Mouse (Mus musculus) megakaryocyte, embryonic 14.5 days (primary cell): Measurements from ENCODE around the gene Osbpl6. TPM values are rescaled to one million over a fixed set of nuclear protein-coding genes. Genes with fewer than 3 reads are reported as not detected.

Source experiments
- H3K27me3 ChIP-seq: replicated peaks from 2 replicates; pipeline ENCODE3; 2012; ENCODE audit warnings: inconsistent platforms
- H3K36me3 ChIP-seq: replicated peaks from 2 replicates; pipeline ENCODE3; 2012; ENCODE audit warnings: low read length, inconsistent platforms, mixed read lengths
- H3K4me1 ChIP-seq: 2 replicates; pipeline ENCODE4 v1.6.1; 2012; ENCODE audit warnings: inconsistent platforms
- H3K4me3 ChIP-seq: replicated peaks from 2 replicates; pipeline ENCODE3; 2012; ENCODE audit warnings: moderate library complexity, mild to moderate bottlenecking, inconsistent platforms
- H3K9me3 ChIP-seq: 2 replicates; pipeline ENCODE4 v1.6.1; 2012; ENCODE audit warnings: inconsistent platforms
- FLI1 ChIP-seq: IDR thresholded peaks from 2 replicates; pipeline ENCODE4 v1.6.1; 2012; ENCODE audit warnings: low read length, inconsistent platforms, mixed read lengths
- GATA1 ChIP-seq: IDR thresholded peaks from 3 replicates; pipeline ENCODE4 v1.6.1; 2012; ENCODE audit warnings: mixed read lengths, low read length, inconsistent platforms, borderline replicate concordance
- polyA plus RNA-seq: library from polyadenylated mRNA; stranded (reverse); fragments of >175 nt; gene quantifications from 2 replicates; pipeline ENCODE4 v1.2.3, GENCODE M21; 2012; ENCODE audit warnings: low replicate concordance; ENCODE audit not compliant: insufficient read depth

The Osbpl6 gene
- polyA plus RNA-seq, 1 experiment, result not detected

DNA sequence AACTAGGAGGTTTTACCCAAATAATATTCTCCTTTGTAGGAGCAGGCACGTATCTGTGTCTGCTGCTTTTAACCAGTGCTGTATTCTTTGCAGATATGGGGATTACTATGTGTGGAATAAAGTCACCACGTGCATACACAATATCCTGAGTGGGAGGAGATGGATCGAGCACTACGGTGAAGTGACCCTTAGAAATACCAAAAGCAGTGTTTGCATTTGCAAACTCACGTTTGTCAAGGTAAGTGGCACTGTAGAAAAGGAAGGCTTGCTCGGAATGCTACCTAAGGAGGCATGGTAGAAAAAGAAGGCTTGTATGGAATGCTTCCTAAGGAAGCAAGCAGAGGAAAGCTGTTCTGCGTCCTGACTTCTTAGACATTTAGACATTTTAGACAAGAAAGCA is 183.9 kb downstream of the Osbpl6 start:
- Histone ChIP-seq H3K27me3 (no peaks in the 10 kb centered on the region), H3K9me3 (no peaks in the 10 kb centered on the region), H3K36me3 (no peaks in the 10 kb centered on the region), H3K4me1 (no peaks in the 10 kb centered on the region), H3K4me3 (no peak overlapping the region)
- TF ChIP-seq FLI1 (no peak), GATA1 (no peak)

GRCm38 (mm10) chr2:76592401-76592924 is 186.2 kb downstream of the Osbpl6 start:
- no peaks in the 10 kb centered on the region for H3K9me3 ChIP-seq
- no peaks in the 10 kb centered on the region for H3K36me3 ChIP-seq
- H3K27me3 ChIP-seq, result no peaks in the 10 kb centered on the region
- H3K4me1 ChIP-seq, result no peaks in the 10 kb centered on the region
- no peak overlapping the region for H3K4me3 ChIP-seq
- TF ChIP-seq GATA1, result no peak
- no peak for TF ChIP-seq FLI1

- Histone ChIP-seq H3K27me3 (no peaks in the 10 kb centered on the region), H3K9me3 (no peaks in the 10 kb centered on the region), H3K36me3 (no peaks in the 10 kb centered on the region), H3K4me3 (no peak overlapping the region), H3K4me1 (no peaks in the 10 kb centered on the region)
- TF ChIP-seq FLI1, result no peak
- no peak for TF ChIP-seq GATA1
Measured at GRCm38 (mm10) chr2:76597521-76597920, 191.2 kb downstream of the Osbpl6 start.

GRCm38 (mm10) chr2:76599214-76599613 is 192.9 kb downstream of the Osbpl6 start:
- no peaks in the 10 kb centered on the region for H3K9me3 ChIP-seq
- no peaks in the 10 kb centered on the region for H3K27me3 ChIP-seq
- TF ChIP-seq GATA1 (no peak), FLI1 (no peak)
- no peaks in the 10 kb centered on the region for H3K36me3 ChIP-seq
- H3K4me1 ChIP-seq, result no peaks in the 10 kb centered on the region
- H3K4me3 ChIP-seq, result no peak overlapping the region

DNA sequence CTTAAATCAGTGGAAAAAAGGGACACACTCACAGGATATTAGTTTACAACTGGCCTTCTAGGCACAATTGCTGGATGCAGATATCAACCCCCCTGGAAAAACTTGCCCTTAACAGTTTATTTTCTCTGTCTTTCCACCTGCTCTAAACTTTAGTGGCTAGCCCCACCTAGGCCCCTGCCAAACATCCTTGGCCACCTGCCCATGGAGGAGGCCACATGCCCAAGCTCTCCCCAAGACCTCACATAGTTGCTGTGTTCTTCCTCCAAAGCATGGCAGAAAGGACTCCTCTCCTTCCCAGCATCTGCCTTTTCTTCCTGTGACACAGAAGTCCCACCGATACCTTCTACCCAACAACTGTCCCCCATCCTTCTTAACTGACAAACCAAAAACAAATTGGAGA is 195.9 kb downstream of the Osbpl6 start:
- H3K4me1 ChIP-seq, result no peaks in the 10 kb centered on the region
- no peak overlapping the region for H3K4me3 ChIP-seq
- no peak for TF ChIP-seq FLI1
- TF ChIP-seq GATA1, result no peak
- H3K36me3 ChIP-seq, result no peaks in the 10 kb centered on the region
- no peaks in the 10 kb centered on the region for H3K9me3 ChIP-seq
- H3K27me3 ChIP-seq, result no peaks in the 10 kb centered on the region

DNA sequence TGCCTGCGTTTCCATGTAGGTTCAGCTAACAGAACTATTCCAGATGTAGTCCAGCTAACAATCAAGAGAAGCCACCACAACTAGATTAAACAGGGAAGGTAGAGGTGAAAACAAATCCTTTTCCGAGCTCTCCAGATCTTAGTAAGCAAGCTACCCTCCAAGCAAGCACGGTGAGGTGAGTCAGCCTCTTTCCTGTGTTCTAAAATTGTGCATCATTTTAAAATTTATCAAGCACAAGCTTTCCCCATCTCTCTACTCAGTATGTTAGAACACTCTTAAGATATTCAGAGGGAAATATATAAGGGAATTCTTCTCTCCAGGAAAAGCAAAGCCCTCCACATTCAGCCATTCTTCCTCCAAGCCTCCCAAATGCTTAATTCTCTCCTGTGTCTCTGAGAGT is 200.4 kb downstream of the Osbpl6 start:
- TF ChIP-seq GATA1 (no peak), FLI1 (no peak)
- peaks cover 11% of the 10 kb centered on the region for H3K9me3 ChIP-seq
- no peak overlapping the region for H3K4me3 ChIP-seq
- H3K4me1 ChIP-seq, result no peaks in the 10 kb centered on the region
- no peaks in the 10 kb centered on the region for H3K27me3 ChIP-seq
- no peaks in the 10 kb centered on the region for H3K36me3 ChIP-seq

DNA sequence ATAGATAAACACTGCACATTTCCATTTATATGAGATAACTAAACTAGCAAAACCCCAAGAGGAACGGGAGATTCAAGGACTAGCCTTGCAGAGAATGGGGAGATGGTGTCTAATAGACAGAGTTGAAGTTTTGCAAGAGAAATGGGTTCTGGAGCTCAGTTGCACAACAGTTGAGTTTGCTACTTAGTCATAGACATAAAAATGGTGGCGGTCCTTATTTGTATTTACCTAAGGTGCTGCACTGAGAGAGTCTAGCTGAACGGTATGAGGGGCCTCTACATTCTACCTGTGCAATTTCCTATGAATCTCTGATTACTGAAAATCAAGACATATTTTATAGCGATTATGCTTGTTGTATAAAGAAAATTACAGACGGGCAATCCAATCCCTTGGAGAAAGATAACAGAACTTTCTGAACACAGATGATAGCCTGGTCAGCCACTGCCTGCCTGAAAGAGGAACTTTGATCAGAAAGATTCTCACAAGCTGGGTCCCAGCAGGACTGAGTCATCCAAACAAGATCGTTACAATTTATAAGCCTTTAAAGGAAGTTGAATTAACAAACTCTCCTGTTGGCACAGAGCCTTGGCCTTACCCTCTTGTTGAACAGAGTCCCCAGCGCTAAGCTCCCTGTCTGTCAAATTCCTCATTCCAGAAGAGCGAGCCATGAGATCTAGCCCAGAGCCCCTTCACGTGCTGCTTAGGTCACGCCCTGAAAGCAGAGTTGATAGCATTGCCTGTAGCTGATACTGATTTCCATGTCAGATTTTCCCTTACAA is 204.2 kb downstream of the Osbpl6 start:
- H3K4me3 ChIP-seq, result no peak overlapping the region
- H3K9me3 ChIP-seq, result peaks cover 14% of the 10 kb centered on the region
- H3K27me3 ChIP-seq, result no peaks in the 10 kb centered on the region
- no peaks in the 10 kb centered on the region for H3K36me3 ChIP-seq
- H3K4me1 ChIP-seq, result no peaks in the 10 kb centered on the region
- no peak for TF ChIP-seq GATA1
- TF ChIP-seq FLI1, result no peak

- H3K4me3 ChIP-seq, result no peak overlapping the region
- no peaks in the 10 kb centered on the region for H3K27me3 ChIP-seq
- H3K4me1 ChIP-seq, result no peaks in the 10 kb centered on the region
- H3K36me3 ChIP-seq, result no peaks in the 10 kb centered on the region
- TF ChIP-seq GATA1 (no peak), FLI1 (no peak)
- H3K9me3 ChIP-seq, result peaks cover 14% of the 10 kb centered on the region
Measured at GRCm38 (mm10) chr2:76611996-76612395, 205.7 kb downstream of the Osbpl6 start.

GRCm38 (mm10) chr2:76618078-76618477 is 211.8 kb downstream of the Osbpl6 start:
- Histone ChIP-seq H3K27me3 (no peaks in the 10 kb centered on the region), H3K4me1 (no peaks in the 10 kb centered on the region), H3K36me3 (peaks cover 7% of the 10 kb centered on the region), H3K9me3 (0 out of 2 replicates have a peak, but pooled peaks cover 6% of the 10 kb centered on the region), H3K4me3 (no peak overlapping the region)
- TF ChIP-seq GATA1, result no peak
- no peak for TF ChIP-seq FLI1

- Histone ChIP-seq H3K4me3 (no peak overlapping the region), H3K36me3 (peaks cover 24% of the 10 kb centered on the region), H3K9me3 (peaks cover 12% of the 10 kb centered on the region), H3K27me3 (no peaks in the 10 kb centered on the region), H3K4me1 (no peaks in the 10 kb centered on the region)
- no peak for TF ChIP-seq GATA1
- TF ChIP-seq FLI1, result no peak
Measured at GRCm38 (mm10) chr2:76620188-76620587, 213.9 kb downstream of the Osbpl6 start.
